Mouse (Mus musculus) pancreas, adult 10 weeks (tissue): ENCODE results near the gene Pramef12. TPM values are rescaled to one million over a fixed set of nuclear protein-coding genes. Genes with fewer than 3 reads are reported as not detected.

ENCODE experiments used
- polyA plus RNA-seq: library from polyadenylated mRNA; stranded (reverse); fragments of 350-450 nt; fragmentation: Illumina TruSeq; extraction: RNeasy Lipid Tissue Mini Kit (QIAGEN cat#74804); gene quantifications from one replicate; pipeline ENCODE4 v1.2.3, GENCODE M21; 2015; ENCODE audit warnings: low read depth, low replicate concordance; ENCODE audit not compliant: insufficient read depth

The Pramef12 gene
- not detected for polyA plus RNA-seq

GRCm38 (mm10) chr4:144408290-144408689 is at the start of gene Pramef12:
Pramef12 (minus strand) TSS chr4:144408464.

DNA sequence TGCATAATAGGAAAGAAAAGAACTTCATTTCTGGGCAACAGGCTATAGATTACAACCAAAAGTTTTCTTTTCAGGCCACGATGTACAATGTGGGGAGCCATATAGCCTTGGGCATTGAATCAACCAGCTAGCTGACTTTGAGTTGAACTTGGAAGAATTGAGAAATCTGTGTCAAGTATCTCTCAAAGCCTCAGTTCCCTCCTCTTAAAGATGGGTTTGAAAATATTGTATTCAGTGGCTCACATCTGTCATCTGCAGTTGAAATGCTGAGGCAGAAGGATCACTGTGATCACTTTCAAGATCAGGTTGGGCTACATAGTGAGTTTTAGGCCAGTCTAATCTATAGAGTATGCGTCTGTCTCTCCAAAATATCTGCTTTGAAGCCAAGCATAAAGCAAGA is 45.0 kb upstream of the Pramef12 start, which contains the start of gene Gm9944:
Gm9944 (minus strand) TSS at position 101 of the 400 bp plus-strand sequence.

GRCm38 (mm10) chr4:144438672-144439071 is 30.4 kb upstream of the Pramef12 start, which contains the start of gene 1700012P22Rik:
1700012P22Rik (minus strand) TSS chr4:144438772.

GRCm38 (mm10) chr4:144377911-144378310 is 30.4 kb downstream of the Pramef12 start, which contains the start of gene Pramef20:
Pramef20 (minus strand) TSS chr4:144377933.

DNA sequence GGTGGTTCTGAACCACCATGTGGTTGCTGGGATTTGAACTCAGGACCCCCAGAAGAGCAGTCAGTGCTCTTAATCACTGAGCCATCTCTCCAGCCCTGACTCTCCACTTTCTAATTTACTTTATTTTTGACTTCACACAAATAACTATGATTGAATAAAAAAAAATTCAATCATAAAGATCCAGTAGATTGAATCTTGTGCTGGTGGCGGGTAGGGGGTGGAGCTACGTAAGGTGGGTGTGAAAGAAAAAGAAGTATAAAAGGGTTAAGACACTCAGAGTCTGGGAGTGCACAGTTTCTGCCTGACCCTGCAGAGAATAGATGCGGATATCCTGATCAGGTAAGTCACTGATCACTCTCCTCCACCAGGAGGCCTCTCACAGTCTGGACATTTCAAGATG is 50.6 kb downstream of the Pramef12 start, which contains the start of gene Gm13119:
Gm13119 (plus strand) TSS at position 301 of the 400 bp plus-strand sequence.

Other genes starting within 250 kb of the Pramef12 start
- not detected for gene Oog3, start 245.8 kb downstream of the Pramef12 start, polyA plus RNA-seq
- not detected for gene Oog2, start 217.7 kb downstream of the Pramef12 start, polyA plus RNA-seq
- not detected for gene C87977, start 195.1 kb downstream of the Pramef12 start, polyA plus RNA-seq
- gene Pramel5, start 128.0 kb downstream of the Pramef12 start, polyA plus RNA-seq = not detected
- gene Gm13128, start 78.2 kb downstream of the Pramef12 start, polyA plus RNA-seq = not detected
- gene Gm13119, start 50.5 kb downstream of the Pramef12 start, polyA plus RNA-seq = not detected
- gene Pramef20, start 30.5 kb downstream of the Pramef12 start, polyA plus RNA-seq = not detected
- gene 1700012P22Rik, start 30.3 kb upstream of the Pramef12 start, polyA plus RNA-seq = not detected
- gene Gm9944, start 44.9 kb upstream of the Pramef12 start, polyA plus RNA-seq = not detected
- gene Aadacl3, start 55.3 kb upstream of the Pramef12 start, polyA plus RNA-seq = not detected
- gene 9430007A20Rik, start 111.4 kb upstream of the Pramef12 start, polyA plus RNA-seq = not detected
- not detected for gene Gm13124, start 156.7 kb upstream of the Pramef12 start, polyA plus RNA-seq
- gene Aadacl4, start 205.2 kb upstream of the Pramef12 start, polyA plus RNA-seq = not detected